Mouse (Mus musculus): ENCODE measurements at regions not wholly inside any gene's neighbourhood (a gene's known extent, or its start where the extent isn't known, plus 50 kb on each side); places are given as distances from the start of the nearest gene placed in this dataset.

GRCm38 (mm10) chr2:48061375-48061774 is 752.5 kb upstream of the Acvr2a start:
- Histone ChIP-seq H3K4me3 (ENCODE audit: insufficient read depth, low read depth, low read length) (no peak overlapping the region), H3K9ac (ENCODE audit: low read depth, low read length) (no peak overlapping the region), H3K27me3 (ENCODE audit: control insufficient read depth, insufficient read depth, low read length) (no peaks in the 10 kb centered on the region), H3K79me2 (ENCODE audit: control insufficient read depth, insufficient read depth, low read length) (no peaks in the 10 kb centered on the region), H3K27ac (replicated peaks; ENCODE audit: insufficient read depth, low read depth, low read length) (no peak overlapping the region), H3K36me3 (ENCODE audit: control insufficient read depth, insufficient read depth, low read length) (no peaks in the 10 kb centered on the region), H3K4me1 (ENCODE audit: control insufficient read depth, insufficient read depth, low read length) (no peaks in the 10 kb centered on the region)
- TF ChIP-seq POLR2A (IDR thresholded peaks at IDR 0.05; ENCODE audit: extremely low read depth, insufficient read depth, low read length), result no peak
- TF ChIP-seq CTCF (IDR thresholded peaks at IDR 0.05; ENCODE audit: low read depth, low read length), result no peak
- 42% methylated on average over 1 of the region's 1 CpGs for WGBS
- no peak for DNase-seq (ENCODE audit: extremely low read depth, low read depth, low spot score)

- Histone ChIP-seq H3K4me1 (ENCODE audit: control insufficient read depth, insufficient read depth, low read length) (no peaks in the 10 kb centered on the region), H3K4me3 (ENCODE audit: insufficient read depth, low read depth, low read length) (no peak overlapping the region), H3K27ac (replicated peaks; ENCODE audit: insufficient read depth, low read depth, low read length) (no peak overlapping the region), H3K9ac (ENCODE audit: low read depth, low read length) (no peak overlapping the region), H3K36me3 (ENCODE audit: control insufficient read depth, insufficient read depth, low read length) (no peaks in the 10 kb centered on the region), H3K27me3 (ENCODE audit: control insufficient read depth, insufficient read depth, low read length) (no peaks in the 10 kb centered on the region), H3K79me2 (ENCODE audit: control insufficient read depth, insufficient read depth, low read length) (no peaks in the 10 kb centered on the region)
- 55% methylated on average over 9 of the region's 9 CpGs for WGBS
- no peak for DNase-seq (ENCODE audit: extremely low read depth, low read depth, low spot score)
- TF ChIP-seq POLR2A (IDR thresholded peaks at IDR 0.05; ENCODE audit: extremely low read depth, insufficient read depth, low read length) (no peak), CTCF (IDR thresholded peaks at IDR 0.05; ENCODE audit: low read depth, low read length) (no peak)
These were observed 750.5 kb upstream of the Acvr2a start for GRCm38 (mm10) chr2:48063436-48063835.

- Histone ChIP-seq H3K79me2 (ENCODE audit: control insufficient read depth, insufficient read depth, low read length) (no peaks in the 10 kb centered on the region), H3K4me1 (ENCODE audit: control insufficient read depth, insufficient read depth, low read length) (no peaks in the 10 kb centered on the region), H3K36me3 (ENCODE audit: control insufficient read depth, insufficient read depth, low read length) (no peaks in the 10 kb centered on the region), H3K4me3 (ENCODE audit: insufficient read depth, low read depth, low read length) (no peak overlapping the region), H3K27me3 (ENCODE audit: control insufficient read depth, insufficient read depth, low read length) (no peaks in the 10 kb centered on the region), H3K9ac (ENCODE audit: low read depth, low read length) (no peak overlapping the region), H3K27ac (replicated peaks; ENCODE audit: insufficient read depth, low read depth, low read length) (no peak overlapping the region)
- 73% methylated on average over 3 of the region's 3 CpGs for WGBS
- no peak for DNase-seq (ENCODE audit: extremely low read depth, low read depth, low spot score)
- TF ChIP-seq POLR2A (IDR thresholded peaks at IDR 0.05; ENCODE audit: extremely low read depth, insufficient read depth, low read length) (no peak), CTCF (IDR thresholded peaks at IDR 0.05; ENCODE audit: low read depth, low read length) (no peak)
These were observed 748.7 kb upstream of the Acvr2a start for GRCm38 (mm10) chr2:48065162-48065561.

DNA sequence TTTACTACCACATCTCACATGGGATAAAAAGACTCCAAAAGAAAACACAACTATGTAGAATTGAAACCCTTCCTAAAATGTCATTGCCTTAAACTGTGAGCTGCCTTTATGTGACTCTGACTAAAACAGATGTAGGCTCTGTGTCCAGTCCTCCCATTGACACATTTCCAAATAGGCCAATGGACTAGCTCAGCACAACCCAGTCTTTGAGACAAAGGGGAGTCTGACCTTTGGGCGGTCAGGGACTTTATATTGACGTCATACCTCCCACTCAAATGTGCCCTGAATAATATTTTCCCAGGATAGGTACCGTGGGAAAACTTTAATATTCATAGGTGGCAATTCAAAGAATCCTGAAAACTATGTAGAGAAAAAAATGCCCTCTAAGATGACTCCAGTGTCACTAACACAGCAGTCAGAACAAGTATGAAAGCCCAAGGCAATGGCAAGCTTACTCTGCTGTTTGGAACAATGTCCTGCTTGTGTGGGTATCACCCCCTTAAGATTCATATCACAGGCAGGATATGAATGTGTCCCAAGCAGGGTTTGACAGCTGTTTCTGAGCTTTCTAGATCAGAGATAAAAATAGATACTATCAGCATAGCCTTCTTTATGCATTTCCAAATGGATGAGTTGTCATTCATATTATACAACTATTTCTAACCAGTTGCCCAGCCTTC is 731.6 kb upstream of the Acvr2a start:
- Histone ChIP-seq H3K27me3 (ENCODE audit: control insufficient read depth, insufficient read depth, low read length) (no peaks in the 10 kb centered on the region), H3K79me2 (ENCODE audit: control insufficient read depth, insufficient read depth, low read length) (no peaks in the 10 kb centered on the region), H3K27ac (replicated peaks; ENCODE audit: insufficient read depth, low read depth, low read length) (no peak overlapping the region), H3K4me3 (ENCODE audit: insufficient read depth, low read depth, low read length) (no peak overlapping the region), H3K4me1 (ENCODE audit: control insufficient read depth, insufficient read depth, low read length) (no peaks in the 10 kb centered on the region), H3K9ac (ENCODE audit: low read depth, low read length) (no peak overlapping the region), H3K36me3 (ENCODE audit: control insufficient read depth, insufficient read depth, low read length) (no peaks in the 10 kb centered on the region)
- WGBS, result 72% methylated on average over 3 of the region's 3 CpGs
- TF ChIP-seq CTCF (IDR thresholded peaks at IDR 0.05; ENCODE audit: low read depth, low read length) (no peak), POLR2A (IDR thresholded peaks at IDR 0.05; ENCODE audit: extremely low read depth, insufficient read depth, low read length) (no peak)
- DNase-seq (ENCODE audit: extremely low read depth, low read depth, low spot score), result no peak

GRCm38 (mm10) chr2:48098287-48098686 is 715.6 kb upstream of the Acvr2a start:
- Histone ChIP-seq H3K79me2 (ENCODE audit: control insufficient read depth, insufficient read depth, low read length) (no peaks in the 10 kb centered on the region), H3K27me3 (ENCODE audit: control insufficient read depth, insufficient read depth, low read length) (no peaks in the 10 kb centered on the region), H3K36me3 (ENCODE audit: control insufficient read depth, insufficient read depth, low read length) (no peaks in the 10 kb centered on the region), H3K4me3 (ENCODE audit: insufficient read depth, low read depth, low read length) (no peak overlapping the region), H3K4me1 (ENCODE audit: control insufficient read depth, insufficient read depth, low read length) (no peaks in the 10 kb centered on the region), H3K27ac (replicated peaks; ENCODE audit: insufficient read depth, low read depth, low read length) (no peak overlapping the region), H3K9ac (ENCODE audit: low read depth, low read length) (no peak overlapping the region)
- TF ChIP-seq CTCF (IDR thresholded peaks at IDR 0.05; ENCODE audit: low read depth, low read length) (no peak), POLR2A (IDR thresholded peaks at IDR 0.05; ENCODE audit: extremely low read depth, insufficient read depth, low read length) (no peak)
- WGBS, result 84% methylated on average over 1 of the region's 1 CpGs
- DNase-seq (ENCODE audit: extremely low read depth, low read depth, low spot score), result no peak

GRCm38 (mm10) chr2:48098931-48099531 is 714.9 kb upstream of the Acvr2a start:
- Histone ChIP-seq H3K4me3 (ENCODE audit: insufficient read depth, low read depth, low read length) (no peak overlapping the region), H3K79me2 (ENCODE audit: control insufficient read depth, insufficient read depth, low read length) (no peaks in the 10 kb centered on the region), H3K4me1 (ENCODE audit: control insufficient read depth, insufficient read depth, low read length) (no peaks in the 10 kb centered on the region), H3K27me3 (ENCODE audit: control insufficient read depth, insufficient read depth, low read length) (no peaks in the 10 kb centered on the region), H3K36me3 (ENCODE audit: control insufficient read depth, insufficient read depth, low read length) (no peaks in the 10 kb centered on the region), H3K9ac (ENCODE audit: low read depth, low read length) (no peak overlapping the region), H3K27ac (replicated peaks; ENCODE audit: insufficient read depth, low read depth, low read length) (no peak overlapping the region)
- WGBS, result 74% methylated on average over 8 of the region's 8 CpGs
- TF ChIP-seq CTCF (IDR thresholded peaks at IDR 0.05; ENCODE audit: low read depth, low read length) (no peak), POLR2A (IDR thresholded peaks at IDR 0.05; ENCODE audit: extremely low read depth, insufficient read depth, low read length) (no peak)
- DNase-seq (ENCODE audit: extremely low read depth, low read depth, low spot score), result no peak
